Mouse (Mus musculus) heart, embryonic 14.5 days (tissue): ENCODE measurements around the gene Kif13a. TPM values are rescaled to one million over a fixed set of nuclear protein-coding genes. Genes with fewer than 3 reads are reported as not detected.

Source experiments
- ATAC-seq: fragments of 200-750 bp; cut with Nextera tagmentation; 2 replicates; pipeline ENCODE4 v1.8.0; 2017; ENCODE audit warnings: low read depth, moderate TSS enrichment; ENCODE audit not compliant: insufficient number of reproducible peaks, insufficient read depth, low FRiP score
- H3K27ac ChIP-seq, 2 experiments: fragments of 200-500 bp in 1 of 2; fragments of 300-500 bp in 1 of 2; sonication (generic) in 1 of 2; replicated peaks in 1 of 2; 2 replicates each; pipeline ENCODE4 v1.5.1; 2012 to 2014; ENCODE audit warnings: low read depth in 2 of 2, low read length in 2 of 2, control low read depth in 1 of 2, mild to moderate bottlenecking in 1 of 2, mixed read lengths in 1 of 2; ENCODE audit not compliant: control insufficient read depth in 1 of 2, insufficient read depth in 1 of 2
- H3K27me3 ChIP-seq: fragments of 300-500 bp; sonication (generic); 2 replicates; pipeline ENCODE4 v1.6.1; 2014; ENCODE audit warnings: mild to moderate bottlenecking, low read length, control low read depth; ENCODE audit not compliant: control insufficient read depth, insufficient read depth
- H3K36me3 ChIP-seq: fragments of 300-500 bp; sonication (generic); 2 replicates; pipeline ENCODE4 v1.6.1; 2014; ENCODE audit warnings: mild to moderate bottlenecking, control low read depth, low read length, mixed read lengths; ENCODE audit not compliant: control insufficient read depth, insufficient read depth
- H3K4me1 ChIP-seq, 2 experiments: fragments of 200-500 bp in 1 of 2; fragments of 300-500 bp in 1 of 2; sonication (generic) in 1 of 2; 2 replicates each; pipeline ENCODE4 v1.6.1; 2012 to 2014; ENCODE audit warnings: low read length in 2 of 2, control low read depth in 1 of 2, mixed read lengths in 1 of 2; ENCODE audit not compliant: control insufficient read depth in 2 of 2, insufficient read depth in 2 of 2
- H3K4me2 ChIP-seq: fragments of 300-500 bp; sonication (generic); 2 replicates; pipeline ENCODE4 v1.6.1; 2014; ENCODE audit warnings: mild to moderate bottlenecking, low read length
- H3K4me3 ChIP-seq, 2 experiments: fragments of 200-500 bp in 1 of 2; fragments of 300-500 bp in 1 of 2; sonication (generic) in 1 of 2; 2 replicates each; pipeline ENCODE4 v1.5.1; 2012 to 2014; ENCODE audit warnings: low read length in 2 of 2, mild to moderate bottlenecking in 2 of 2, control low read depth in 1 of 2, low read depth in 1 of 2, moderate library complexity in 1 of 2; ENCODE audit not compliant: control insufficient read depth in 1 of 2, insufficient read depth in 1 of 2
- H3K9ac ChIP-seq: fragments of 300-500 bp; sonication (generic); 2 replicates; pipeline ENCODE4 v1.6.1; 2014; ENCODE audit warnings: mild to moderate bottlenecking, low read length
- H3K9me3 ChIP-seq: fragments of 300-500 bp; sonication (generic); 2 replicates; pipeline ENCODE4 v1.6.1; 2016; ENCODE audit warnings: low read length, control low read depth; ENCODE audit not compliant: control insufficient read depth
- WGBS: fragments of 180-500 bp; shearing (Covaris S2); extraction: QIAGEN DNeasy Blood & Tissue Kit; methylation state at CpG from one replicate; pipeline ENCODE4 v1.1.7; 2014; 5-methylcytosine and 5-hydroxymethylcytosine counted together
- polyA plus RNA-seq: library from polyadenylated mRNA; unstranded; fragments of >200 nt; fragmentation: Nextera tagmentation; extraction: Ambion mirVana; gene quantifications from 2 replicates; pipeline ENCODE4 v1.2.1, GENCODE M21; 2014

Gene Kif13a
- polyA plus RNA-seq, 1 experiment from 2014 or later = 47.8 TPM

DNA sequence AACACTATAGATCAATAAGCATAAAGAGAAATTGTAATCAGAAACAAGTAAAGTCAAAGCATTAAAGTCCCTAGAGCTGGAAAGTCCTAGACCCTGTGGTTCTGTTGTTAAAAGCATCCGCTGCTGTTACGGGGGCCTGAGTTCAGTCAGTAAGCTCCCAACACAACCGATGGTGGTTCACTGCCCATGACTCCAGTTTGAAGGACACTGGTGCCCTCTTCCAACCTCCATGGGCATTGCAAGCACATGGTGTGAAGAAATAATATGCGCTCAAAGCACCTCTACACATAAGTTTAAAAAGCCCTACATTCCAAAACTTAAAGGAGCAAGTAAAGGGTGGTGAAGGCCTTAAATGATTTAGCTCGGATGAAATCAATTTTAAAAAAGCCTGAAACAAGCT lies 226.5 kb downstream of the Kif13a start:
- H3K27ac ChIP-seq = no peak overlapping the region

DNA sequence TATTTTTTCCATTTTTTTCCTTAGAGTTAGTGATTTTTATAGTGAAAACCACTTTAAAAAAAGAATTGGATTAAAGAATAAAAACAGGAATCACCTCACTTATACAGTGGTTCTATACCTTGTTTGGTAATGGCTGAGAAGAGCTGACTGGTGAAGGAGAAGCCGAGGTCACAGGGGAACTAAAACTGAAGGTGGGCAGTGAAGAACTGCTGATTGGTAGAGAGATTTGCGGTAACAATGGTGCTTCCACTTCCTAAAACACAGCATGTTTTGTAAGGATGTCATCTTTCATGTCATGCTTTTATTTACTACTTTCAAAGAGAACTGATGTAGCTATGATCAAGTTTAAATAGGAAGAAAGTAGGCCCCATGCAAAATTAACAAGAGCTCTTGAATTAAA lies 228.2 kb downstream of the Kif13a start:
- ATAC-seq = no peak

More for the DNA sequence above, 226.5 kb downstream of the Kif13a start:
- Histone ChIP-seq H3K4me2 (no peak overlapping the region), H3K9me3 (no peaks in the 10 kb centered on the region), H3K4me1 (no peaks in the 10 kb centered on the region), H3K27me3 (no peaks in the 10 kb centered on the region), H3K4me3 (no peak overlapping the region), H3K36me3 (peaks cover 72% of the 10 kb centered on the region), H3K9ac (no peak overlapping the region)
- no peak for ATAC-seq
- 89% methylated on average over 5 of the region's 5 CpGs for WGBS

DNA sequence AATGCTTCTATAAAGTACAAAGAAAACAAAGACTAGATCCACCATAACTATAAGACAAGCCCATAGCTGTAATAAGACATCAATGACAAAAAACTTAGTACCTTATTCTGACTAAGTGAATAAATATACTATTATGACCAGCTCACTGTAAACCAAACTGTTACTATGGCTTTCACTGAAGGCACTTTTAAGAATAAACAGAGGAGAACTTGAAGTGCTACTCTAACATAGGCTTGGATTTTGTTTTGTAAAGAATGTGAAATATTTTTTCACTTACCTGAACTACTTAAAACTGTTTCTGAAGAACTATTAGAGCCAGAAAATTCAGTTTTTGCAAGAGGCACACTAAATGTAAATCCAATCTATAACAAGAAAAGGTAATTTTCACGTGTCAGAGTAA lies 230.3 kb downstream of the Kif13a start:
- no peak for ATAC-seq
- Histone ChIP-seq H3K9ac (no peak overlapping the region), H3K4me2 (no peak overlapping the region), H3K4me1 (no peaks in the 10 kb centered on the region), H3K27me3 (no peaks in the 10 kb centered on the region), H3K27ac (no peak overlapping the region), H3K4me3 (no peak overlapping the region), H3K36me3 (peaks cover 74% of the 10 kb centered on the region), H3K9me3 (no peaks in the 10 kb centered on the region)
- 84% methylated on average over 1 of the region's 1 CpGs for WGBS

More for the DNA sequence above, 228.2 kb downstream of the Kif13a start:
- no peak overlapping the region for H3K4me2 ChIP-seq
- 69% methylated on average over 2 of the region's 2 CpGs for WGBS
- no peaks in the 10 kb centered on the region for H3K4me1 ChIP-seq
- no peak overlapping the region for H3K27ac ChIP-seq
- H3K9me3 ChIP-seq = no peaks in the 10 kb centered on the region
- H3K27me3 ChIP-seq = no peaks in the 10 kb centered on the region
- no peak overlapping the region for H3K9ac ChIP-seq
- peaks cover 72% of the 10 kb centered on the region for H3K36me3 ChIP-seq
- no peak overlapping the region for H3K4me3 ChIP-seq

Other genes starting within 250 kb of the Kif13a start
- gene Nup153, start 201.9 kb downstream of the Kif13a start, polyA plus RNA-seq = 16.4 and 18.8 TPM in 2 replicates
- 4.5 and 6.0 TPM in 2 replicates for gene Nhlrc1, start 85.0 kb upstream of the Kif13a start, polyA plus RNA-seq
- gene Kdm1b, start 113.6 kb upstream of the Kif13a start, polyA plus RNA-seq = 7.5 and 8.0 TPM in 2 replicates
- 17.1 and 18.4 TPM in 2 replicates for gene Tpmt, start 114.9 kb upstream of the Kif13a start, polyA plus RNA-seq
- 130 and 132 TPM in 2 replicates for gene Dek, start 176.3 kb upstream of the Kif13a start, polyA plus RNA-seq
- gene Rnf144b, start 192.8 kb upstream of the Kif13a start, polyA plus RNA-seq = 2.3 and 2.6 TPM in 2 replicates